Mouse (Mus musculus): Measurements from ENCODE around the gene Zscan29.
"Not testable (repeated sequence)": the region's sequence is repeated elsewhere in the genome, so short reads cannot be mapped to it uniquely, and the experiment has no call there.

Zscan29 gene

GRCm38 (mm10) chr2:121132822-121133221, 38.1 kb downstream of the Zscan29 start:
- DNase-seq (ENCODE audit: low spot score) = no peak

GRCm38 (mm10) chr2:121128865-121129620, 41.9 kb downstream of the Zscan29 start:
- no peak for DNase-seq (ENCODE audit: low spot score)

- no peak for DNase-seq (ENCODE audit: low spot score)
These were observed 43.4 kb downstream of the Zscan29 start for GRCm38 (mm10) chr2:121127536-121127935.

- DNase-seq (ENCODE audit: low spot score) = not testable (repeated sequence)
These were observed 44.6 kb downstream of the Zscan29 start for GRCm38 (mm10) chr2:121126302-121126701.

GRCm38 (mm10) chr2:121119260-121119659, 51.7 kb downstream of the Zscan29 start:
- DNase-seq (ENCODE audit: low spot score) = no peak

- DNase-seq (ENCODE audit: low spot score) = no peak
These were observed 55.5 kb downstream of the Zscan29 start for GRCm38 (mm10) chr2:121115418-121115817.

- no peak for DNase-seq (ENCODE audit: low spot score)
These were observed 61.2 kb downstream of the Zscan29 start, which contains the start of gene Tgm7 for GRCm38 (mm10) chr2:121109695-121110094. TSS of gene Tgm7 (minus strand) at chr2:121109795.

Data from layer of hippocampus, adult 11-12 months (tissue).